Mouse (Mus musculus) heart, postnatal 0 days (tissue): ENCODE measurements around the gene Catsper3.

ENCODE experiments used
- CTCF ChIP-seq: IDR thresholded peaks from 2 replicates; pipeline ENCODE4 v1.5.1; 2016; ENCODE audit warnings: antibody characterized with exemption, control low read depth, low read depth
- EP300 ChIP-seq: IDR thresholded peaks from 2 replicates; pipeline ENCODE4 v1.6.1; 2016; ENCODE audit warnings: antibody characterized with exemption, low read depth

- TF ChIP-seq CTCF (no peak), EP300 (no peak)
Measured at GRCm38 (mm10) chr13:55822499-55822898, 38.1 kb downstream of the Catsper3 start.
